26 mouse cellular contexts compared by ENCODE assay signal in the genomic region with DNA sequence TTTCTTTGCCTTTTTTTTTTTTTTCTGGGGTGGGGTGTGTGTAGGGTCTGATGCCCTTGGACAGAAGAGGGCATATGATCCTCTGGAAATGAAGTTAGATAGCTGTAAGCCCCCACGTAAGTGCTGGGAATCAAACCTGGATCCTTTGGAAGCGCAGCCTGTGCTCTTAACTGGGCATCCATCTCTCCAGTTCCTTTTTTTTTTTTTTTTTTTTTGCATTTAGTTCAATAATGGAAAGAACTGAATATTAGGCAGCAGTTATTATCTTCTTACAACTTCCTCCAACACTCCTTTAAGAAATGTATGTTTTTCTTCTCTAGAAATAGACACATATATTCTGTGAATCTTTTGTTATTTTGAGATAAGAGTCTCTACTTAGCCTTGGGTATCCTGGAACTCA. TPM values are rescaled to one million over a fixed set of nuclear protein-coding genes. Genes with fewer than 3 reads are reported as not detected.
A peak's percentile ranks its signal among the peaks of the same experiment; 100 is the strongest.
DNase-seq lines count a peak whose midpoint lies in the region; ATAC-seq and TF ChIP-seq lines count a peak whose summit lies in the region.
"Had no signal": no experiment of that assay in that cellular context is flagged by ENCODE, and none has a peak within 500 bp of the region (broad histone marks: within the 10 kb centered on the region; RNA-seq: fewer than 3 reads in every experiment).

No protein-coding gene starts in this region.

- TF ChIP-seq CTCF in CH12.LX (conservative IDR thresholded peaks at IDR 0.05 in 1 of 2, IDR thresholded peaks at IDR 0.05 in 1 of 2; ENCODE audit: low read depth in 2 of 2, low read length in 2 of 2) (no peak), ES-Bruce4 (IDR thresholded peaks at IDR 0.05; ENCODE audit: low read depth, low read length) (no peak)

- no peak for DNase-seq in CH12.LX (ENCODE audit: extremely low read depth)
- DNase-seq in left cerebral cortex, postnatal 36 days (ENCODE audit: low spot score in 2 of 2): no peak
- DNase-seq: adrenal gland, adult 8-10 months; adrenal gland, postnatal 14 days; adrenal gland, postnatal 36 days; B cell, adult 2 months; cerebellum, adult 11-12 months; cerebellum, adult 2 months; cerebellum, adult 9-10 months; cerebellum, postnatal 10 days; cerebellum, postnatal 25 days; forebrain, postnatal 0 days had no signal

- H3K9ac ChIP-seq in CH12.LX (ENCODE audit: insufficient read depth, low read depth): no peak overlapping the region
- H3K9ac ChIP-seq in ES-Bruce4 (ENCODE audit: low read depth, poor library complexity, severe bottlenecking): peak overlapping the region; percentile 54
- H3K9ac ChIP-seq: embryonic facial prominence, embryonic 12.5 days; forebrain, embryonic 13.5 days; forebrain, embryonic 15.5 days; forebrain, postnatal 0 days had no signal

- dilution Hi-C loops in CH12.LX (cut with MboI; ENCODE audit: extremely low pct_ligation_motif_present, extremely low pct_unique_long_range_greater_than_20kb, low sequenced_read_pairs): no loop called here

- H3K79me2 ChIP-seq in CH12.LX (replicated peaks; ENCODE audit: control insufficient read depth, extremely low read depth, insufficient read depth, poor library complexity, severe bottlenecking): no peaks in the 10 kb centered on the region

- no peaks in the 10 kb centered on the region for H3K9me3 ChIP-seq in megakaryocyte, embryonic 14.5 days
- no peaks in the 10 kb centered on the region for H3K9me3 ChIP-seq in CH12.LX (replicated peaks; ENCODE audit: low read length)
- H3K9me3 ChIP-seq in ES-Bruce4 (replicated peaks; ENCODE audit: control insufficient read depth, insufficient read depth, low read length, poor library complexity, severe bottlenecking): no peaks in the 10 kb centered on the region
- H3K9me3 ChIP-seq: embryonic facial prominence, embryonic 10.5 days; embryonic facial prominence, embryonic 12.5 days; forebrain, embryonic 13.5 days; forebrain, embryonic 15.5 days had no signal

- no peak overlapping the region for H3K27ac ChIP-seq in CH12.LX (ENCODE audit: insufficient read depth, low read depth)
- H3K27ac ChIP-seq in ES-Bruce4 (ENCODE audit: insufficient read depth, low read length): no peak overlapping the region
- H3K27ac ChIP-seq: embryonic facial prominence, embryonic 10.5 days; embryonic facial prominence, embryonic 12.5 days; forebrain, embryonic 13.5 days; forebrain, embryonic 15.5 days had no signal

- H3K4me3 ChIP-seq in megakaryocyte, embryonic 14.5 days (replicated peaks): peak overlapping the region; percentile 69
- H3K4me3 ChIP-seq in CH12.LX (replicated peaks in 1 of 3; ENCODE audit: low read depth in 2 of 3, low read length in 2 of 3, poor library complexity in 1 of 3) (no peak overlapping the region), ES-Bruce4 (ENCODE audit: low read depth, low read length) (no peak overlapping the region)
- H3K4me3 ChIP-seq: embryonic facial prominence, embryonic 10.5 days; embryonic facial prominence, embryonic 12.5 days; forebrain, embryonic 13.5 days; forebrain, embryonic 15.5 days had no signal

- ATAC-seq in megakaryocyte, adult 5-6 weeks (ENCODE audit: poor library complexity, severe bottlenecking): no peak
- ATAC-seq in inflammation-experienced regulatory T-cells, adult 6 months: no peak
- ATAC-seq: activated CD4-positive, CD25-positive, alpha-beta regulatory T cell, adult 4 months; CD4-positive, CD25-positive, alpha-beta regulatory T cell, adult 4 months; forebrain, embryonic 13.5 days; forebrain, embryonic 15.5 days; forebrain, postnatal 0 days; Patski had no signal

- TF ChIP-seq POLR2A in CH12.LX (IDR thresholded peaks at IDR 0.05; ENCODE audit: low read depth, low read length) (no peak), ES-Bruce4 (IDR thresholded peaks at IDR 0.05; ENCODE audit: insufficient read depth, low read length) (no peak)

- TF ChIP-seq EP300 in CH12.LX (IDR thresholded peaks at IDR 0.05; ENCODE audit: low read length) (no peak), ES-Bruce4 (IDR thresholded peaks at IDR 0.05; ENCODE audit: insufficient read depth, low read depth, low read length) (no peak)

- TF ChIP-seq RAD21 in CH12.LX (IDR thresholded peaks at IDR 0.05; ENCODE audit: low read depth, low read length): no peak

- H3K4me2 ChIP-seq in CH12.LX (ENCODE audit: insufficient read depth, low read depth, poor library complexity, severe bottlenecking): no peak overlapping the region
- H3K4me2 ChIP-seq: embryonic facial prominence, embryonic 12.5 days; forebrain, embryonic 13.5 days; forebrain, embryonic 15.5 days had no signal

- peaks cover 35% of the 10 kb centered on the region for H3K4me1 ChIP-seq in megakaryocyte, embryonic 14.5 days
- H3K4me1 ChIP-seq in CH12.LX (ENCODE audit: control insufficient read depth in 1 of 2, insufficient read depth in 2 of 2) (peaks cover 7 to 19% of the 10 kb centered on the region in 2 experiments; a peak in 3 of 4 replicates), ES-Bruce4 (ENCODE audit: control insufficient read depth, insufficient read depth, low read length) (no peaks in the 10 kb centered on the region)
- H3K4me1 ChIP-seq: embryonic facial prominence, embryonic 12.5 days had no signal

- in situ Hi-C loops in CH12.LX (cut with MboI; ENCODE audit: low pct_ligation_motif_present, low pct_unique_long_range_greater_than_20kb, low sequenced_read_pairs): no loop called here

- H3K36me3 ChIP-seq in megakaryocyte, embryonic 14.5 days (replicated peaks; ENCODE audit: low read length): no peaks in the 10 kb centered on the region
- H3K36me3 ChIP-seq in CH12.LX (replicated peaks in 1 of 2; ENCODE audit: control insufficient read depth in 1 of 2, insufficient read depth in 1 of 2, low read length in 1 of 2) (peaks cover 0 to 5% of the 10 kb centered on the region in 2 experiments), ES-Bruce4 (ENCODE audit: control insufficient read depth, insufficient read depth, low read length, poor library complexity, severe bottlenecking) (no peaks in the 10 kb centered on the region)
- H3K36me3 ChIP-seq: embryonic facial prominence, embryonic 10.5 days; embryonic facial prominence, embryonic 12.5 days; forebrain, embryonic 15.5 days had no signal

- intact Hi-C loops in left cerebral cortex, postnatal 36 days (cut with DNase I): no loop called here

- H3K27me3 ChIP-seq in megakaryocyte, embryonic 14.5 days (replicated peaks): no peaks in the 10 kb centered on the region
- H3K27me3 ChIP-seq in CH12.LX (replicated peaks): peaks cover 2% of the 10 kb centered on the region
- H3K27me3 ChIP-seq in ES-Bruce4 (ENCODE audit: control insufficient read depth, insufficient read depth, low read length, poor library complexity, severe bottlenecking): no peaks in the 10 kb centered on the region
- H3K27me3 ChIP-seq: embryonic facial prominence, embryonic 12.5 days; forebrain, embryonic 13.5 days; forebrain, embryonic 15.5 days had no signal

TF ChIP-seq in CH12.LX, 34 proteins besides CTCF, POLR2A, EP300 and RAD21:
- TF ChIP-seq IRF4 (IDR thresholded peaks at IDR 0.05; ENCODE audit: low read depth, low read length) (no peak), PAX5 (IDR thresholded peaks at IDR 0.05; ENCODE audit: low read length) (no peak), ZNF384 (IDR thresholded peaks at IDR 0.05; ENCODE audit: low read depth, low read length) (peak; percentile 47; the same call in 1 of the 2 replicates)

RNA-seq across cellular contexts. Expression of gene Rrn3, which starts 22.7 kb away (rescaled TPM):
- 5.6 and 6.4 TPM in 2 replicates for polyA plus RNA-seq in megakaryocyte, embryonic 14.5 days (2012; ENCODE audit: insufficient read depth, low replicate concordance)
- total RNA-seq in megakaryocyte, adult 5-6 weeks (2015): 14.5 and 16.3 TPM in 2 replicates
- 24.6 and 26.3 TPM in 2 replicates for total RNA-seq in megakaryocyte, adult 5-6 weeks (2017)
- total RNA-seq in CH12.LX (2012; rRNA removed): 83.5 and 105 TPM in 2 replicates
- 136 and 155 TPM in 2 replicates for total RNA-seq in CH12.LX (2014; rRNA removed)
- 93.7 and 93.8 TPM in 2 replicates for polyA plus RNA-seq in CH12.LX (2012; ENCODE audit: insufficient read length, low read depth)
- 131 and 134 TPM in 2 replicates for polyA plus RNA-seq in ES-Bruce4 (2011; ENCODE audit: insufficient read depth, insufficient read length, low read depth, missing spikeins)
- 10 to 100 TPM; 46.9 to 47.6 TPM for total RNA-seq in left cerebral cortex, postnatal 36 days (2021)
- 10 to 100 TPM; 47.8 to 54.8 (median 48.1) TPM for polyA plus RNA-seq in inflammation-experienced regulatory T-cells, adult 6 months (2017; shearing (Covaris generic))

RNA-seq across cellular contexts. Expression of gene Pla2g10, which starts 27.0 kb away (rescaled TPM):
- 2.0 and 3.1 TPM in 2 replicates for polyA plus RNA-seq in megakaryocyte, embryonic 14.5 days (2012; ENCODE audit: insufficient read depth, low replicate concordance)
- not detected in 2 replicates for total RNA-seq in megakaryocyte, adult 5-6 weeks (2015)
- total RNA-seq in megakaryocyte, adult 5-6 weeks (2017): not detected in 2 replicates
- total RNA-seq in CH12.LX (2012; rRNA removed) (not detected in 2 replicates), CH12.LX (2014; rRNA removed) (not detected in 2 replicates)
- polyA plus RNA-seq in CH12.LX (2012; ENCODE audit: insufficient read length, low read depth) (not detected in 2 replicates), ES-Bruce4 (2011; ENCODE audit: insufficient read depth, insufficient read length, low read depth, missing spikeins) (7.8 and 11.8 TPM in 2 replicates)
- total RNA-seq in left cerebral cortex, postnatal 36 days (2021): not detected
- polyA plus RNA-seq in inflammation-experienced regulatory T-cells, adult 6 months (2017; shearing (Covaris generic)): under 1 TPM in 1 of 3 experiments, not detected in 2; 0.38 TPM
- total RNA-seq: adrenal gland, adult 18-20 months; adrenal gland, adult 8-10 months; adrenal gland, postnatal 14 days; adrenal gland, postnatal 36 days; forebrain, postnatal 0 days had no signal
- polyA plus RNA-seq: activated CD4-positive, CD25-positive, alpha-beta regulatory T cell, adult 4 months; CD4-positive, CD25-positive, alpha-beta regulatory T cell, adult 4 months; cerebellum, adult 2 months; cortical plate, adult 2 months; embryonic facial prominence, embryonic 12.5 days; forebrain, embryonic 11.5 days; forebrain, embryonic 15.5 days; Patski had no signal
